Mouse (Mus musculus): ENCODE measurements around the gene Ssna1. TPM values are rescaled to one million over a fixed set of nuclear protein-coding genes. Genes with fewer than 3 reads are reported as not detected.

Ssna1 gene
- 164 and 199 TPM in 2 replicates for polyA plus RNA-seq (2016; fragmentation: Nextera tagmentation; extraction: Ambion mirVana)

- no peaks in the 10 kb centered on the region for H3K27me3 ChIP-seq (ENCODE audit: insufficient read depth, poor library complexity, severe bottlenecking)
- peak within 1 kb of the TSS; percentile 92 for H3K27ac ChIP-seq
- peaks cover 31% of the 10 kb centered on the region for H3K4me1 ChIP-seq
- H3K36me3 ChIP-seq, result peaks cover 74% of the 10 kb centered on the region
- DNase-seq (ENCODE audit: low spot score), result peak; percentile 99
- H3K9me3 ChIP-seq, result no peaks in the 10 kb centered on the region
- under 1% methylated on average over 55 of the region's 55 CpGs for WGBS
- H3K4me3 ChIP-seq, result peak within 1 kb of the TSS; percentile 91
Measured at GRCm38 (mm10) chr2:25271827-25272511, at the start of gene Ssna1, which contains the start of gene Anapc2. TSS of gene Ssna1 (minus strand) at chr2:25272438. TSS of gene Anapc2 (plus strand) at chr2:25272478.

GRCm38 (mm10) chr2:25320084-25320483, 47.8 kb upstream of the Ssna1 start:
- Histone ChIP-seq H3K36me3 (no peaks in the 10 kb centered on the region), H3K4me1 (peaks cover 7% of the 10 kb centered on the region; the same call in 1 of the 2 replicates), H3K9me3 (no peaks in the 10 kb centered on the region), H3K27ac (no peak overlapping the region), H3K4me3 (no peak overlapping the region), H3K27me3 (ENCODE audit: insufficient read depth, poor library complexity, severe bottlenecking) (peaks cover 66% of the 10 kb centered on the region)
- DNase-seq (ENCODE audit: low spot score), result no peak
- WGBS, result 25% methylated on average over 2 of the region's 2 CpGs

- no peak for DNase-seq (ENCODE audit: low spot score)
- peak within 1 kb of the TSS; percentile 53 for H3K4me3 ChIP-seq
Measured at GRCm38 (mm10) chr2:25318971-25319773, 46.9 kb upstream of the Ssna1 start, which contains the start of gene Grin1. TSS of gene Grin1 (minus strand) at chr2:25319187.

GRCm38 (mm10) chr2:25318119-25318966, 46.1 kb upstream of the Ssna1 start:
- no peaks in the 10 kb centered on the region for H3K36me3 ChIP-seq
- peaks cover 7% of the 10 kb centered on the region; the same call in 1 of the 2 replicates for H3K4me1 ChIP-seq
- WGBS, result 8% methylated on average over 31 of the region's 31 CpGs
- DNase-seq (ENCODE audit: low spot score), result no peak
- H3K9me3 ChIP-seq, result no peaks in the 10 kb centered on the region
- H3K4me3 ChIP-seq, result peak overlapping the region; percentile 53
- H3K27ac ChIP-seq, result no peak overlapping the region
- H3K27me3 ChIP-seq (ENCODE audit: insufficient read depth, poor library complexity, severe bottlenecking), result peaks cover 83% of the 10 kb centered on the region

More at GRCm38 (mm10) chr2:25318971-25319773, 46.9 kb upstream of the Ssna1 start, which contains the start of gene Grin1:
- Histone ChIP-seq H3K9me3 (no peaks in the 10 kb centered on the region), H3K4me1 (peaks cover 7% of the 10 kb centered on the region; the same call in 1 of the 2 replicates), H3K36me3 (no peaks in the 10 kb centered on the region), H3K27me3 (ENCODE audit: insufficient read depth, poor library complexity, severe bottlenecking) (peaks cover 75% of the 10 kb centered on the region), H3K27ac (no peak within 1 kb of the TSS)
- 10% methylated on average over 58 of the region's 58 CpGs for WGBS

- 0 out of 2 replicates have a peak, but pooled peaks cover 3% of the 10 kb centered on the region for H3K4me1 ChIP-seq
- no peaks in the 10 kb centered on the region for H3K9me3 ChIP-seq
- H3K27ac ChIP-seq, result no peak overlapping the region
- DNase-seq (ENCODE audit: low spot score), result no peak
- 7% methylated on average over 11 of the region's 11 CpGs for WGBS
- no peaks in the 10 kb centered on the region for H3K36me3 ChIP-seq
- H3K27me3 ChIP-seq (ENCODE audit: insufficient read depth, poor library complexity, severe bottlenecking), result peaks cover 100% of the 10 kb centered on the region
- no peak overlapping the region for H3K4me3 ChIP-seq
Measured at GRCm38 (mm10) chr2:25311491-25311891, 39.3 kb upstream of the Ssna1 start.

- no peaks in the 10 kb centered on the region for H3K36me3 ChIP-seq
- 3% methylated on average over 22 of the region's 22 CpGs for WGBS
- 0 out of 2 replicates have a peak overlapping the region, but pooled peaks have one; percentile 10 for H3K4me3 ChIP-seq
- H3K4me1 ChIP-seq, result 0 out of 2 replicates have a peak, but pooled peaks cover 3% of the 10 kb centered on the region
- H3K27me3 ChIP-seq (ENCODE audit: insufficient read depth, poor library complexity, severe bottlenecking), result peaks cover 100% of the 10 kb centered on the region
- no peaks in the 10 kb centered on the region for H3K9me3 ChIP-seq
- H3K27ac ChIP-seq, result no peak overlapping the region
- no peak for DNase-seq (ENCODE audit: low spot score)
Measured at GRCm38 (mm10) chr2:25310969-25311368, 38.7 kb upstream of the Ssna1 start.

GRCm38 (mm10) chr2:25310180-25310579, 37.9 kb upstream of the Ssna1 start:
- H3K4me1 ChIP-seq, result peaks cover 6% of the 10 kb centered on the region
- WGBS, result 54% methylated on average over 10 of the region's 10 CpGs
- no peaks in the 10 kb centered on the region for H3K9me3 ChIP-seq

GRCm38 (mm10) chr2:25305587-25306359, 33.5 kb upstream of the Ssna1 start:
- DNase-seq (ENCODE audit: low spot score), result no peak
- no peak overlapping the region for H3K27ac ChIP-seq
- H3K4me1 ChIP-seq, result peaks cover 9% of the 10 kb centered on the region
- H3K4me3 ChIP-seq, result peak overlapping the region; percentile 60
- H3K27me3 ChIP-seq (ENCODE audit: insufficient read depth, poor library complexity, severe bottlenecking), result peaks cover 87% of the 10 kb centered on the region
- H3K9me3 ChIP-seq, result no peaks in the 10 kb centered on the region
- 49% methylated on average over 14 of the region's 14 CpGs for WGBS
- H3K36me3 ChIP-seq, result no peaks in the 10 kb centered on the region

More at GRCm38 (mm10) chr2:25310180-25310579, 37.9 kb upstream of the Ssna1 start:
- Histone ChIP-seq H3K27ac (no peak overlapping the region), H3K27me3 (ENCODE audit: insufficient read depth, poor library complexity, severe bottlenecking) (peaks cover 100% of the 10 kb centered on the region), H3K36me3 (no peaks in the 10 kb centered on the region), H3K4me3 (no peak overlapping the region)
- DNase-seq (ENCODE audit: low spot score), result no peak

GRCm38 (mm10) chr2:25304657-25305541, 32.7 kb upstream of the Ssna1 start:
- no peak overlapping the region for H3K27ac ChIP-seq
- peaks cover 79% of the 10 kb centered on the region for H3K27me3 ChIP-seq (ENCODE audit: insufficient read depth, poor library complexity, severe bottlenecking)
- 3% methylated on average over 45 of the region's 45 CpGs for WGBS
- no peaks in the 10 kb centered on the region for H3K9me3 ChIP-seq
- no peaks in the 10 kb centered on the region for H3K36me3 ChIP-seq
- H3K4me1 ChIP-seq, result peaks cover 9% of the 10 kb centered on the region
- H3K4me3 ChIP-seq, result peak overlapping the region; percentile 60
- no peak for DNase-seq (ENCODE audit: low spot score)

- Histone ChIP-seq H3K27me3 (ENCODE audit: insufficient read depth, poor library complexity, severe bottlenecking) (peaks cover 70% of the 10 kb centered on the region), H3K9me3 (no peaks in the 10 kb centered on the region), H3K36me3 (no peaks in the 10 kb centered on the region), H3K4me3 (peak overlapping the region; percentile 60; the same call in 1 of the 2 replicates), H3K4me1 (peaks cover 9% of the 10 kb centered on the region), H3K27ac (no peak overlapping the region)
- 66% methylated on average over 7 of the region's 7 CpGs for WGBS
- no peak for DNase-seq (ENCODE audit: low spot score)
Measured at GRCm38 (mm10) chr2:25303931-25304656, 31.9 kb upstream of the Ssna1 start.
